Mouse (Mus musculus) myocyte (in vitro differentiated cells): Measurements from ENCODE around the gene Crtc2.

Source experiments
- E2F4 ChIP-seq: IDR thresholded peaks from one replicate; pipeline ENCODE4 v1.6.1; 2011; ENCODE audit warnings: mild to moderate bottlenecking, control low read depth, moderate library complexity; ENCODE audit not compliant: insufficient read depth
- MAX ChIP-seq: IDR thresholded peaks from one replicate; pipeline ENCODE4 v1.6.1; 2011; ENCODE audit warnings: low read depth, mild to moderate bottlenecking, control low read depth
- MYOG ChIP-seq, 3 experiments: IDR thresholded peaks; one replicate each; pipeline ENCODE4 v1.6.1; 2011; ENCODE audit warnings: control low read depth in 2 of 3, low read depth in 2 of 3, mild to moderate bottlenecking in 2 of 3; ENCODE audit not compliant: insufficient read length in 2 of 3, control insufficient read depth in 1 of 3, insufficient read depth in 1 of 3
- POLR2A ChIP-seq: IDR thresholded peaks from one replicate; pipeline ENCODE4 v1.6.1; 2011; ENCODE audit warnings: low read depth, mild to moderate bottlenecking, control low read depth, moderate library complexity; ENCODE audit not compliant: insufficient read length

DNA sequence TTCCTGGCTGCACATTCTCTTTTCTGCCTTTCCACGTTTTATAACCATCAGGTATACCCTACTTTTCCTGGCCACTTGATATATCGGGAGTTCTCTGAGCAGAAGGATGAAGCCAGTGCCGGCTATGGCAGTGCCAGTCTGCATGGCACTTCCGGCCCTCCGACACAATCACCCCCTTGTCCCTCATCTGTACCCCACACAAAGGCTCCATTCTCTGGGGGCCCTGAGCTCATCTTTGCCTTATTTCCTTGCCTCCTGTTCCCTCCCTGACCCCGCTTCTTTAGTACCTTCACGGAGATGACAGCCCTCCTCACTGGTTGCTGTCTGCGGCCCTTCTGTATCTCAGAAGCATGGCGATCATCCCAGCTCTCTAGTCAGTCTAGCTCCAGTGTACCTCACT, 26.7 kb downstream of the Crtc2 start:
- TF ChIP-seq MAX (no peak), MYOG (IDR thresholded peaks at IDR 0.05; ENCODE audit: control insufficient read depth in 1 of 3, insufficient read depth in 1 of 3, insufficient read length in 2 of 3, low read depth in 2 of 3) (no peak), POLR2A (no peak), E2F4 (no peak)
